Mouse (Mus musculus): ENCODE data around the gene Fggy. TPM values are rescaled to one million over a fixed set of nuclear protein-coding genes. Genes with fewer than 3 reads are reported as not detected.

Fggy gene
- total RNA-seq, 4 experiments from 2014 or later: 13.7 to 19.1 (median 17.5) TPM

GRCm38 (mm10) chr4:95966928-95967724 is 409.8 kb downstream of the Fggy start, which contains the start of gene Hook1:
Gene Hook1, plus strand, starts transcription at chr4:95967240.
- DNase-seq (ENCODE audit: low spot score in 2 of 2): peak; percentile 92 to 93
